8 mouse cellular contexts compared by ENCODE assay signal in the genomic region with DNA sequence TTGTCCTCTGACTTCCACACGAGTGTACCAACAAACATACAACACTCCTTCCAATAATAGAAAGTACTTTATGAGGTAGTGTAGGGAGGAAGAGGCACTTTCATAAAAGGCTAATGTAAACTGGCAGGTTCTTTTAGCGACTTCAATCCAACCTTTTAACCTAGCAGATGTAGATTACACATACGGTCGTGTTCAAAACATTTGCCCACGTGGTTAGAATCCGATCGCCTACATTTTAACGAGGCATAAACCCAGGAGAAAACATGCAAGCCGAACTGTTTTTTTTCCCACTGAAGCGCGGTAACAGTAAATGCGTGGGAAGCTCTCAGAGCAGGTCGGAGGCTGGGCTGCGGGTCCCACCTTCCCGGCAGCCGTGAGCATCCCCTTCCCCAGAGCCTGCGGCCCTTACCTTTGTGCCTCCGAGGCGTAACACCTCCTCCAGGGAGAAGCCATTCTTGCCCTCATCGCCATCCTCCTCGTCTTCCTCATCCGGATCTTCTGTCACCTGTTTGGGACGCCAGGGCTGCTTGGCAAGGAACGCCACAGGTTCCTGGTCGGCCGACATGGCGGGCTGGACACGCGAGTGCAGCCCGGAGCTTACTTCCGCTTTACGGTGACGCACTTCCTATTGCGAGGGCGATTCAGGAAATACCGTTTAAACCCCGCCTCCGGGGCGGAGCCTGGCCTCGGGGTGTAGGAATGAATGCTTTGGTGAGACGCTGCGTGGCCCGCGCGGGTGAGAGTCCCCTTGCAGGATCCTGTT. TPM values are rescaled to one million over a fixed set of nuclear protein-coding genes. Genes with fewer than 3 reads are reported as not detected.
DNase-seq lines count a peak whose midpoint lies in the region; ATAC-seq and TF ChIP-seq lines count a peak whose summit lies in the region.

Gene Cebpz (minus strand): TSS at position 601 of the 763 bp plus-strand sequence.
Gene Ndufaf7 (plus strand): TSS at position 671 of the 763 bp plus-strand sequence.

- H3K4me3 ChIP-seq in cortical plate, adult 2 months (ENCODE audit: insufficient read depth, low read length) = peak within 1 kb of the TSS; percentile 84

- peak; percentile 75 for TF ChIP-seq POLR2A in cortical plate, adult 2 months (IDR thresholded peaks at IDR 0.05; ENCODE audit: extremely low read depth, insufficient read depth, low read length)

- H3K27ac ChIP-seq in cortical plate, adult 2 months (ENCODE audit: insufficient read depth, low read length) = peak within 1 kb of the TSS; percentile 8

- ATAC-seq in activated CD4-positive, CD25-positive, alpha-beta regulatory T cell, adult 4 months = peak; percentile 98
- peak; percentile 93 for ATAC-seq in megakaryocyte progenitor cell, adult 5-6 weeks (replicated peaks; ENCODE audit: poor library complexity)

- TF ChIP-seq CTCF in cortical plate, adult 2 months (IDR thresholded peaks at IDR 0.05; ENCODE audit: extremely low read depth, insufficient read depth, low read length) = no peak

- H3K4me1 ChIP-seq in cortical plate, adult 2 months (ENCODE audit: control insufficient read depth, insufficient read depth, low read length) = peaks cover 2% of the 10 kb centered on the region; the same call in 1 of the 2 replicates

- peak; percentile 96 for DNase-seq in gastrocnemius, postnatal 10 days
- peak; percentile 100 for DNase-seq in induced T-regulatory cell, adult 2 months (ENCODE audit: low read depth)
- peak; percentile 94 to 98 for DNase-seq in left cerebral cortex, adult 9 months (ENCODE audit: low spot score in 2 of 2)
- peak; percentile 95 for DNase-seq in right cerebral cortex, postnatal 14 days
- peak; percentile 96 to 97 for DNase-seq in urinary bladder, postnatal 36 days (ENCODE audit: low spot score in 2 of 2)

RNA-seq across cellular contexts. Expression of gene Cebpz, which starts in this region (rescaled TPM):
- polyA plus RNA-seq in activated CD4-positive, CD25-positive, alpha-beta regulatory T cell, adult 4 months (2017; shearing (Covaris generic)) = 10 to 100 TPM; 49.7 to 74.8 TPM
- polyA plus RNA-seq in cortical plate, adult 2 months (2012; rRNA removed) = 20.8 and 22.2 TPM in 2 replicates
- 10 to 100 TPM; 19.8 to 22.7 TPM for total RNA-seq in gastrocnemius, postnatal 10 days (2021)
- 68.7 and 78.1 TPM in 2 replicates for total RNA-seq in megakaryocyte progenitor cell, adult 5-6 weeks (2015)
- 101 and 183 TPM in 2 replicates for total RNA-seq in megakaryocyte progenitor cell, adult 5-6 weeks (2017)

RNA-seq across cellular contexts. Expression of gene Ndufaf7, which starts in this region (rescaled TPM):
- 10 to 100 TPM; 58.3 to 60.6 TPM for polyA plus RNA-seq in activated CD4-positive, CD25-positive, alpha-beta regulatory T cell, adult 4 months (2017; shearing (Covaris generic))
- 50.6 and 58.1 TPM in 2 replicates for polyA plus RNA-seq in cortical plate, adult 2 months (2012; rRNA removed)
- total RNA-seq in gastrocnemius, postnatal 10 days (2021) = 10 to 100 TPM; 31.1 to 31.3 TPM
- 43.5 and 57.6 TPM in 2 replicates for total RNA-seq in megakaryocyte progenitor cell, adult 5-6 weeks (2015)
- total RNA-seq in megakaryocyte progenitor cell, adult 5-6 weeks (2017) = 36.2 and 42.6 TPM in 2 replicates

Comparison
In these comparisons a context has a peak if more than half of its experiments do, and no peak if none do; other contexts are left out.
1. Peak in every context shown above with its lines: DNase-seq, ATAC-seq, H3K4me3 ChIP-seq and H3K27ac ChIP-seq.